Mouse (Mus musculus): Measurements from ENCODE around the gene Laptm4a. TPM values are rescaled to one million over a fixed set of nuclear protein-coding genes. Genes with fewer than 3 reads are reported as not detected.
A peak's percentile ranks its signal among the peaks of the same experiment; 100 is the strongest.

Gene Laptm4a
- total and polyA plus RNA-seq, 2 experiments from 2014 or later, result 358 to 365 TPM

- no peak for DNase-seq (ENCODE audit: low spot score)
- Histone ChIP-seq H3K9me3 (replicated peaks; ENCODE audit: control insufficient read depth, low read length) (no peaks in the 10 kb centered on the region), H3K36me3 (replicated peaks; ENCODE audit: control insufficient read depth, insufficient read depth, low read length) (no peaks in the 10 kb centered on the region), H3K4me2 (ENCODE audit: low read depth, low read length) (no peak overlapping the region), H3K4me3 (ENCODE audit: low read depth, low read length) (no peak overlapping the region), H3K9ac (replicated peaks; ENCODE audit: low read depth, low read length) (no peak overlapping the region), H3K27ac (ENCODE audit: low read depth) (peak overlapping the region; percentile 54; the same call in 1 of the 2 replicates), H3K4me1 (ENCODE audit: control insufficient read depth, insufficient read depth) (peaks cover 11% of the 10 kb centered on the region; the same call in 1 of the 2 replicates), H3K27me3 (ENCODE audit: control insufficient read depth, insufficient read depth, low read length) (no peaks in the 10 kb centered on the region)
- ATAC-seq (ENCODE audit: insufficient read depth, low read depth), result no peak
- 43% methylated on average over 3 of the region's 3 CpGs for WGBS
- TF ChIP-seq CTCF (IDR thresholded peaks at IDR 0.05; ENCODE audit: low read depth), result no peak
- TF ChIP-seq EP300 (IDR thresholded peaks at IDR 0.05; ENCODE audit: low read depth), result no peak
Observed at GRCm38 (mm10) chr12:8885950-8886349, 35.5 kb upstream of the Laptm4a start.

DNA sequence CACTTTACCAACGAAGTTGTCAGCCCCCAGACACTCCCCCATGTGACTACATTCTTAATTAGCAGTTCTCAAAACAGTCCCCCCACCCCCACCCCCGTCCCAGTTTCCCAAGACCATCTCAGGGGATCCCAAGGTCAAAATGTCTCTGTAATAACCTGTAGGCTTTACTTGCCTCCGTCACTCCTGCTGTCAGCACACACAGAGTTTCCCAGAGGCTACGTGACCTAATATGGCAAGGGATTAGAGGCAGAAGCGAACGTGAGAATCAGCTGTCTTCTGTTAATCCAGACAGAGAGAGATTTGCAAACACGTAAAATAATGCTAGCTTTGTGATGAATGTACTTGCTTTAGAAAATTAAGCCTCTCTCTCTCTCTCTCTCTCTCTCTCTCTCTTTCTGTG, 33.0 kb upstream of the Laptm4a start:
- ATAC-seq (ENCODE audit: insufficient read depth, low read depth) (no peak), DNase-seq (ENCODE audit: low spot score) (no peak)
- Histone ChIP-seq H3K36me3 (replicated peaks; ENCODE audit: control insufficient read depth, insufficient read depth, low read length) (no peaks in the 10 kb centered on the region), H3K27ac (ENCODE audit: low read depth) (no peak overlapping the region), H3K4me3 (ENCODE audit: low read depth, low read length) (no peak overlapping the region), H3K9me3 (replicated peaks; ENCODE audit: control insufficient read depth, low read length) (no peaks in the 10 kb centered on the region), H3K4me2 (ENCODE audit: low read depth, low read length) (no peak overlapping the region), H3K27me3 (ENCODE audit: control insufficient read depth, insufficient read depth, low read length) (no peaks in the 10 kb centered on the region), H3K4me1 (ENCODE audit: control insufficient read depth, insufficient read depth) (peaks cover 11% of the 10 kb centered on the region; the same call in 1 of the 2 replicates), H3K9ac (replicated peaks; ENCODE audit: low read depth, low read length) (no peak overlapping the region)
- 38% methylated on average over 7 of the region's 7 CpGs for WGBS
- TF ChIP-seq EP300 (IDR thresholded peaks at IDR 0.05; ENCODE audit: low read depth) (no peak), CTCF (IDR thresholded peaks at IDR 0.05; ENCODE audit: low read depth) (no peak)

- no peak overlapping the region for H3K4me3 ChIP-seq (ENCODE audit: low read depth, low read length)
- DNase-seq (ENCODE audit: low spot score) (peak; percentile 81), ATAC-seq (ENCODE audit: insufficient read depth, low read depth) (no peak)
- no peaks in the 10 kb centered on the region for H3K36me3 ChIP-seq (replicated peaks; ENCODE audit: control insufficient read depth, insufficient read depth, low read length)
- peaks cover 11% of the 10 kb centered on the region; the same call in 1 of the 2 replicates for H3K4me1 ChIP-seq (ENCODE audit: control insufficient read depth, insufficient read depth)
- 16% methylated on average over 10 of the region's 10 CpGs for WGBS
- H3K27ac ChIP-seq (ENCODE audit: low read depth), result no peak overlapping the region
- H3K4me2 ChIP-seq (ENCODE audit: low read depth, low read length), result no peak overlapping the region
- H3K9me3 ChIP-seq (replicated peaks; ENCODE audit: control insufficient read depth, low read length), result no peaks in the 10 kb centered on the region
- no peaks in the 10 kb centered on the region for H3K27me3 ChIP-seq (ENCODE audit: control insufficient read depth, insufficient read depth, low read length)
- no peak overlapping the region for H3K9ac ChIP-seq (replicated peaks; ENCODE audit: low read depth, low read length)
- TF ChIP-seq EP300 (IDR thresholded peaks at IDR 0.05; ENCODE audit: low read depth) (no peak), CTCF (IDR thresholded peaks at IDR 0.05; ENCODE audit: low read depth) (peak; percentile 98)
Observed at GRCm38 (mm10) chr12:8889117-8889665, 32.3 kb upstream of the Laptm4a start.

DNA sequence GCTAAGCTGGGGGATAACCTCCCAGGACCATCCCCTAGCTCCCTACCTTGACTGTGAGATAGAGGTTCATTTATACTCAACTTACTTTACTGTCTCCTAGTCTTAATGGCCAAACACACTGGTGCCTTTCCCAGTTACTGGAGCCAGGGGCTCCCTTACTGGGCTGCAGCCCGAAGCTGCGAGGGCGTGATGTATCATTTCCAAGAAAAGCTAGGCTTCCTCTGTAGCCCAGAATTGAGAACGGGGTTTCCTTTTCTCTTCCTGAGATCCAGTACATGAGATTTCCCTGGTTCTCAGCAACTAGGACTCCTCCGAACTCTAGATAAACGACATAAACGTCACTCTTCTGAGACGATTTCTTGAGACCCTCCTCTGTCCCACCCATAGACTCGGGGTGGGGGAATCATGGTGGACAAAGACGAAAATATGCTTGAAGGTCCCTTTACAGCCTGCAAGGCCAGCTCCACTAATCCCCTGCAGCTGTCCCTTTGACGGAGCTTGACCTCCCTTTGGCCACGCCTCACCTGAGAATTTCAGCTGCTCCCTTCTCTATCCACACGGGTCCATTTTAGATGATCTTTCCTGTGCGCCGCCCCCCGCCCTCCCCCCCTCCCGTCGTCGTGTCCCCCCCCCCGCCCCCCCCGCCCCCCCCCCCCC, 28.5 kb upstream of the Laptm4a start:
- H3K27ac ChIP-seq (ENCODE audit: low read depth), result 0 out of 2 replicates have a peak overlapping the region, but pooled peaks have one; percentile 2
- no peak for ATAC-seq (ENCODE audit: insufficient read depth, low read depth)
- TF ChIP-seq EP300 (IDR thresholded peaks at IDR 0.05; ENCODE audit: low read depth) (no peak), CTCF (IDR thresholded peaks at IDR 0.05; ENCODE audit: low read depth) (no peak)
- H3K4me1 ChIP-seq (ENCODE audit: control insufficient read depth, insufficient read depth), result no peaks in the 10 kb centered on the region; the same call in 1 of the 2 replicates
- H3K9ac ChIP-seq (replicated peaks; ENCODE audit: low read depth, low read length), result no peak overlapping the region
- H3K36me3 ChIP-seq (replicated peaks; ENCODE audit: control insufficient read depth, insufficient read depth, low read length), result no peaks in the 10 kb centered on the region
- H3K9me3 ChIP-seq (replicated peaks; ENCODE audit: control insufficient read depth, low read length), result no peaks in the 10 kb centered on the region
- H3K4me2 ChIP-seq (ENCODE audit: low read depth, low read length), result peak overlapping the region; percentile 51
- 36% methylated on average over 16 of the region's 21 CpGs for WGBS
- peak overlapping the region; percentile 18; the same call in 1 of the 2 replicates for H3K4me3 ChIP-seq (ENCODE audit: low read depth, low read length)
- no peak for DNase-seq (ENCODE audit: low spot score)
- no peaks in the 10 kb centered on the region for H3K27me3 ChIP-seq (ENCODE audit: control insufficient read depth, insufficient read depth, low read length)

DNA sequence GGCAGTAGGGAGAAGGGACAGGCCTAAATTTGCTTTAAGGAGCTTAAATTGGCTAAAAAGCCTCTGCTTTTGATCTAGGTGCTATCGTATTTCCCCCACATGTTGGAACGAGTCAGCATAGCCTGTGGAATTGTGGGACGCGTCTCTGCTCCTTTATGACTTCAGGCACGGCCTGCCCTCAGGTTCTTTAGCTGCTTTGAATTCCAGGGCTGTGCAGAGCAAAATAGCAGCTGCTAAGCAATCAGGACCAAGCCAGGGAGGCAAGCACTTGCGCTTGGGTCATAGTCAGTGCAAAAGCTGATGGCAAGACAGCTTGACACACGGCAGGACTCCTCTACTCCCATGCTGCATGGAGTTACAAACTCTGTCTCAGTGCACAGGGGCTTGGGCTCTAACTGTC, 24.3 kb upstream of the Laptm4a start:
- no peak overlapping the region for H3K9ac ChIP-seq (replicated peaks; ENCODE audit: low read depth, low read length)
- peak overlapping the region; percentile 41 for H3K27ac ChIP-seq (ENCODE audit: low read depth)
- TF ChIP-seq EP300 (IDR thresholded peaks at IDR 0.05; ENCODE audit: low read depth) (no peak), CTCF (IDR thresholded peaks at IDR 0.05; ENCODE audit: low read depth) (no peak)
- DNase-seq (ENCODE audit: low spot score), result peak; percentile 23
- H3K4me2 ChIP-seq (ENCODE audit: low read depth, low read length), result no peak overlapping the region
- H3K36me3 ChIP-seq (replicated peaks; ENCODE audit: control insufficient read depth, insufficient read depth, low read length), result no peaks in the 10 kb centered on the region
- no peaks in the 10 kb centered on the region for H3K9me3 ChIP-seq (replicated peaks; ENCODE audit: control insufficient read depth, low read length)
- 22% methylated on average over 7 of the region's 7 CpGs for WGBS
- H3K27me3 ChIP-seq (ENCODE audit: control insufficient read depth, insufficient read depth, low read length), result no peaks in the 10 kb centered on the region
- H3K4me3 ChIP-seq (ENCODE audit: low read depth, low read length), result no peak overlapping the region
- peaks cover 16% of the 10 kb centered on the region for H3K4me1 ChIP-seq (ENCODE audit: control insufficient read depth, insufficient read depth)
- ATAC-seq (ENCODE audit: insufficient read depth, low read depth), result peak; percentile 57
